Mouse (Mus musculus) olfactory bulb, adult 2 months (tissue): ENCODE data around the gene Erv3. TPM values are rescaled to one million over a fixed set of nuclear protein-coding genes. Genes with fewer than 3 reads are reported as not detected.

Source experiments
- H3K27ac ChIP-seq: fragments of 200-500 bp; 2 replicates; pipeline ENCODE4 v1.5.1; 2012; ENCODE audit warnings: low read depth, low read length; ENCODE audit not compliant: insufficient read depth
- H3K4me1 ChIP-seq: fragments of 200-500 bp; 2 replicates; pipeline ENCODE4 v1.6.1; 2012; ENCODE audit warnings: low read length; ENCODE audit not compliant: control insufficient read depth, insufficient read depth
- H3K4me3 ChIP-seq: fragments of 200-500 bp; 2 replicates; pipeline ENCODE4 v1.5.1; 2012; ENCODE audit warnings: mild to moderate bottlenecking, low read depth, low read length, moderate library complexity; ENCODE audit not compliant: insufficient read depth
- CTCF ChIP-seq: fragments of 200-500 bp; IDR thresholded peaks from 2 replicates; pipeline ENCODE4 v1.5.1; 2012; ENCODE audit warnings: low read depth, mild to moderate bottlenecking, low read length, moderate library complexity; ENCODE audit not compliant: insufficient read depth
- POLR2A ChIP-seq: fragments of 200-500 bp; IDR thresholded peaks from 2 replicates; pipeline ENCODE4 v1.6.1; 2012; ENCODE audit warnings: mild to moderate bottlenecking, low read depth, low read length, moderate library complexity; ENCODE audit not compliant: insufficient read depth
- WGBS: fragments of 180-500 bp; shearing (Covaris S2); methylation state at CpG from one replicate; pipeline ENCODE4 v1.1.7; 2018; 5-methylcytosine and 5-hydroxymethylcytosine counted together
- polyA plus RNA-seq: library from polyadenylated mRNA; stranded (reverse); fragments of >200 nt; gene quantifications from 2 replicates; pipeline ENCODE4 v1.2.4, GENCODE M21; 2012; ENCODE audit warnings: low replicate concordance; ENCODE audit not compliant: missing spikeins, insufficient read depth, insufficient read length

The Erv3 gene
- polyA plus RNA-seq, 1 experiment, result not detected

GRCm38 (mm10) chr2:131820932-131821707 is 38.4 kb downstream of the Erv3 start:
- Histone ChIP-seq H3K4me3 (no peak overlapping the region), H3K4me1 (no peaks in the 10 kb centered on the region), H3K27ac (no peak overlapping the region)
- TF ChIP-seq CTCF, result no peak; the same call in 1 of the 2 replicates
- WGBS, result 34% methylated on average over 6 of the region's 6 CpGs

GRCm38 (mm10) chr2:131820088-131820675 is 39.4 kb downstream of the Erv3 start:
- 27% methylated on average over 14 of the region's 14 CpGs for WGBS
- no peak for TF ChIP-seq POLR2A
- TF ChIP-seq CTCF, result no peak
- Histone ChIP-seq H3K4me3 (no peak overlapping the region), H3K4me1 (no peaks in the 10 kb centered on the region), H3K27ac (no peak overlapping the region)

GRCm38 (mm10) chr2:131814327-131814726 is 45.2 kb downstream of the Erv3 start:
- WGBS, result 53% methylated on average over 10 of the region's 10 CpGs
- H3K4me3 ChIP-seq, result no peak overlapping the region
- no peak for TF ChIP-seq CTCF
- TF ChIP-seq POLR2A, result no peak
- H3K4me1 ChIP-seq, result peaks cover 6% of the 10 kb centered on the region
- H3K27ac ChIP-seq, result no peak overlapping the region

GRCm38 (mm10) chr2:131813437-131813836 is 46.1 kb downstream of the Erv3 start:
- H3K27ac ChIP-seq, result no peak overlapping the region
- WGBS, result 86% methylated on average over 1 of the region's 1 CpGs
- peaks cover 10% of the 10 kb centered on the region for H3K4me1 ChIP-seq
- no peak overlapping the region for H3K4me3 ChIP-seq
- TF ChIP-seq POLR2A, result no peak
- TF ChIP-seq CTCF, result no peak

GRCm38 (mm10) chr2:131812480-131813137 is 46.9 kb downstream of the Erv3 start:
- no peak overlapping the region for H3K27ac ChIP-seq
- peaks cover 10% of the 10 kb centered on the region for H3K4me1 ChIP-seq
- no peak overlapping the region for H3K4me3 ChIP-seq
- TF ChIP-seq CTCF, result peak; percentile 84
- no peak for TF ChIP-seq POLR2A
- 16% methylated on average over 23 of the region's 23 CpGs for WGBS

- Histone ChIP-seq H3K27ac (no peak overlapping the region), H3K4me1 (peaks cover 10% of the 10 kb centered on the region), H3K4me3 (no peak overlapping the region)
- TF ChIP-seq POLR2A (no peak), CTCF (no peak)
- whole genome bisulfite sequencing, result 88% methylated on average over 2 of the region's 2 CpGs
Measured at GRCm38 (mm10) chr2:131811607-131812006, 47.9 kb downstream of the Erv3 start.

GRCm38 (mm10) chr2:131808856-131809255 is 50.7 kb downstream of the Erv3 start:
- TF ChIP-seq POLR2A (no peak), CTCF (no peak)

GRCm38 (mm10) chr2:131807660-131808059 is 51.9 kb downstream of the Erv3 start:
- H3K4me3 ChIP-seq, result no peak overlapping the region
- peaks cover 9% of the 10 kb centered on the region for H3K4me1 ChIP-seq
- no peak overlapping the region for H3K27ac ChIP-seq
- 82% methylated on average over 11 of the region's 11 CpGs for WGBS
- TF ChIP-seq POLR2A (no peak), CTCF (no peak)

More at GRCm38 (mm10) chr2:131808856-131809255, 50.7 kb downstream of the Erv3 start:
- H3K27ac ChIP-seq, result no peak overlapping the region
- H3K4me1 ChIP-seq, result peaks cover 13% of the 10 kb centered on the region
- H3K4me3 ChIP-seq, result no peak overlapping the region
- 35% methylated on average over 7 of the region's 7 CpGs for WGBS

GRCm38 (mm10) chr2:131806863-131807262 is 52.7 kb downstream of the Erv3 start:
- WGBS, result 87% methylated on average over 7 of the region's 7 CpGs
- no peak for TF ChIP-seq POLR2A
- TF ChIP-seq CTCF, result no peak
- H3K27ac ChIP-seq, result no peak overlapping the region
- H3K4me1 ChIP-seq, result peaks cover 9% of the 10 kb centered on the region
- H3K4me3 ChIP-seq, result no peak overlapping the region
